Mouse (Mus musculus) adrenal gland, adult 2 months (tissue): ENCODE data around the gene Brd2. TPM values are rescaled to one million over a fixed set of nuclear protein-coding genes. Genes with fewer than 3 reads are reported as not detected.

Experiments used
- DNase-seq: peaks from one replicate; pipeline ENCODE4 v3.0.0; 2021
- polyA plus RNA-seq: library from polyadenylated mRNA; depleted of rRNA; stranded (reverse); fragments of >200 nt; gene quantifications from 2 replicates; pipeline ENCODE4 v1.2.3, GENCODE M21; 2012
- total RNA-seq, 2 experiments: library from RNA; stranded (reverse); gene quantifications; 2 replicates each; pipeline ENCODE4 v1.2.3; 2021

Gene Brd2
- total and polyA plus RNA-seq, 3 experiments, result 104 to 286 (median 173) TPM

DNA sequence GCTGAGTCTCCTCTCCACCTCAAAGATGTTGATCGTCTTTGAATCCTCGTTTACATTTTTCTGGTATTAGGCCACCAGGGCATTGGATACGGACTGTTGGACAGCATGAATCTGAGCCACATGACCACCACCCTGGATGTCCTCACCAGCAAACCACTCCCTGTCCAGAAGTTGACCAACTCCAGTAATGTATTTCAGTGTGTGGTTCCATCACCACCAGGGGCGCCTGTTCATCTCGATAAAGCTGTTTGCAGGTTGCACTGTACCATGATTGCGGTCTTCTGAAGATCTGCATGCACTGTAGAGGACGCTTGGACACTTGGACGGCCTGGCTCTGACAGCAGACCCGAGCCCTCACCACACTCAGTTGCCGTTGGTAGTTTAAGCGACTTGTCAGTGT, 10.9 kb upstream of the Brd2 start:
- no peak for DNase-seq

GRCm38 (mm10) chr17:34131911-34132310, 9.5 kb upstream of the Brd2 start:
- DNase-seq, result no peak

DNA sequence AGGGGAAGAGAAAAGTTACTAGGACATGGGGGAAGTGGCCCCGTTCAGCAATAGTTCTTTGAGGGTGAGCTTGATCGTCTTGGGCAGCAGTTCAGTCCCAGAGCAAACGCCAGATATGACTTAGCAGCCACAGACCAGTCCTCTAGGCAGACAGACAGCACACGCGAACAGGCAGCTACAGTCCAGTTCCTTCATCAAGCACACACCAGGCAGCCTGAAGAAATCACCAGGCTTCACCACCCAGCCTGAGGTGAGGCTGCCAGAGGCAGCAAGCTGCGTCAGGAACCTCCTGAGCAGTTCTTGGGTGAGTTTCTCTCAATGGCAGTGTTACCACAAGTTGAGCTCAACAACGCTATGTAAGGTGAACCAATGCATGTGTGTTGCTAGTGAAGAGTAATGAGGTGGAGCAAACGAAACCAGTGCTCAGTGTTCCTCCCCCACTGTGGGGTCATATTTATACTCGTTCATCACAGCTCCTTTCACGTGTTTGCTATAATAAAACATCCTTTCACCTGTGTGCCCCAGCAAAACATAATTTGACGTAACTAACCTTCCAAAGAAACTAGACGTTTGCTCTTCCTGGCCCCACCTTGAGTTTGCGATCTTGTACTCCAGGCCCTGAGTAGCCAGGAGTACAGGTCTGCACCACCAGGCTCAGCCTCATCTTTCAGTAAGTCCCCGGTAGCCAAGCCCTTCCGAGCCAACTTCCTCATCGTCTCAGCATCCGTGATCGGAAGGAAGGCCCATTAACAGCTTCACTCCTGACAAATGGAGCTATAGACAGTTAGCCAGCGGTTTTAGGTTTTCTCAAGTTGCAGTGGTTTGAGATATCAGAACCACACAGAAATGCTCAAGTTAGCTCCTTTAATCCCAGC, 7.9 kb upstream of the Brd2 start:
- no peak for DNase-seq

- no peak for DNase-seq
Observed at GRCm38 (mm10) chr17:34128944-34129791, 6.7 kb upstream of the Brd2 start.

DNA sequence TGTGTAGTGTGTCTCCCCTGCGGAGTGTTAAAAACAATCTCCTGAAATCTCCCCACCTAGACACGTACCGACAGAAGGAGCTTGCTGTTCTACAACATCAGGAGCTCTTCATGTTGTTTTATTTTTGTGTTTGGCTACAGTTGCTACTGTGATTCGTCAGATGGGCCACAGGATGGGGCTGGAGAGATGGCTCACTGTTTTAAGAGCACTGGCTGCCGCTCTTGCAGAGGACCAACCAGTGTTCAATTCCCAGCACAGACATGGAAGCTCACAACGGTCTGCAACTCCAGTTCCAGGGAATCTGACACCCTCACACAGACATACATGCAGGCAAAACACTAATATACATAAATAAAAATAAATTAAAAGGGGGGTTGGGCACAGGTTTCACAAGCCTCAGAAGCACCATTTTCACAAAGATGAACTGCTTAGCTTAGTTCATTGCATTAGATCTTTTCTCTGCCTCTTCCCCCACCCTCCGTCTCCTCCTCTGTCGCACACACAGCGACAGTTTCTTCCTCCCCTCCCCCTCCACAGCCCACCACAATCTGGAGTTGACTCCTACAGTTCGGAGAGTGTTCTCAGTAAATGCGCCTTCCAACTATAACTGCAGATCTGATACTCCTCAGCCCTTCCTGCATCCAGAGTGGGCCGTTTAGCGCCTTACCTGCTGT, 6.0 kb upstream of the Brd2 start:
- DNase-seq, result no peak

DNA sequence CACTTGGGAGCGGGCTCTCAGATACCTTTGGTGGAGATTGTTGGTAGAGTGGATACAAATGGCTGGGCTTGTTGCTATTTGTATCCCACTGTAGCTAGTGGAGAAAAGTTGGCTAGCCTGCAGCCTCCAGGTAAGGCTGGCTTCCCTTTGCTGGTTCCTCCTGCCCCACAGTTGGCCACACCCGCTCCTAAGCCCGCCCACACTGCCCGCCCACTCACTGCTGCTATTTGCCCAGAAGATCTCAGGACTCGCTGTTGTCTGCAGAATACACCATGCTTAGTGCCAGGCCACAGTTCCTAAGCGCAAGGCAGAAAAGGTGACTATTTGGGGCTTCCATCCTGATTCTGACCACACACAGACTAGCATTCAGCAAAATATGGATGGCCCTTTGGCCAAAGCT, 5.0 kb upstream of the Brd2 start:
- peak; percentile 60 for DNase-seq

GRCm38 (mm10) chr17:34126826-34127420, 4.5 kb upstream of the Brd2 start:
- no peak for DNase-seq

DNA sequence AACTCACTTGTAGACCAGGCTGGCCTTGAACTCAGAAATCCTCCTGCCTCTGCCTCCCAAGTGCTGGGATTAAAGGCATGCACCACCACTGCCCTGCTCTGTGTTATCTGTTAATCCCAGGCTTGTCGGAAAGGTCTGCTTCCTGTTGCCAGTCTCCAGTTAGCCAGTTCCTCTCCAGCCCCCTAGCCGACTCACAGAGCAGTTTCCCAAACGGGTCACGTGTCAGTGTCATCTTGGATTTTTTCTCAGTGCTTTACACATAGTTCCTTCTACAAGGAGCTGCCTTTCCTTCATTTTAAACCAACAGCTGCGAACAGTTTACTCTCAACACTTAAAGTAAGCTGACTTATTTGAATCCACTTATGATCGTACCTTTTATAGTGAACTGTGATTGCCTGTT, 2.2 kb upstream of the Brd2 start:
- no peak for DNase-seq

DNA sequence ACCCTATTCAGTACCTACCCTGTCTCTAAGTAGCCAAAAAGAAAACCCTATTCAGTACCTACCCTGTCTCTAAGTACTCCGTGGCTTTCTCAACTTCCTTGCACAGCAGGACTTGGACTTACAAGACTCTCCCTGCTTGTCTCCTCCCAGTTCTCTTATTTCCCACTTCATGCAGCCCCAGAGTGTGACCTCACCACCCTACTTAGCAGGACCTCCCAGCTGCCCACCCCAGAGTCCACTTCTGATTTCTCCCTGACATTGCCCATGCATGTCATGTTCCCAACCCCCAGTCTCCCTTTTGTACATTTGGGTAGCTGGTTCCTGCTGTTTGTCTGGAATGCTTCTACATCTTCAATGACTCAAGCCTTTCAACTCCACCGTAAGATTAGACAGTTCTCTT, 1.1 kb upstream of the Brd2 start:
- peak; percentile 36 for DNase-seq

GRCm38 (mm10) chr17:34123111-34123510, 677 bp upstream of the Brd2 start:
- DNase-seq, result no peak

DNA sequence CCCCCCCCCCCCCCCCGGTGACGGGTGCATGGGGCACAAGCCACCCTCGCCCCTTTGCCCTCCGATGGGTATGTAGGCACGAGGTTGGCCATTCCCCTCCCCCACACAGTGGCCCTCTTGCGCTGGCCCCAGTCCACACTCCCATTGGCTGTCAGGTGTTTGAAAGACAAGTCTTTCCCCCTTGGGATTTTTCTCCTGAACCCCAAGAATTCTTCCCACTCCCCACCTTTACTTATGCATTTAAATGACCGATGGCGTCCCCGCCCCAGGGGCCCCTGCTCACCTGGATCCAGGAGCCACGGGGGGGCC, 601 bp downstream of the Brd2 start:
- DNase-seq, result no peak

DNA sequence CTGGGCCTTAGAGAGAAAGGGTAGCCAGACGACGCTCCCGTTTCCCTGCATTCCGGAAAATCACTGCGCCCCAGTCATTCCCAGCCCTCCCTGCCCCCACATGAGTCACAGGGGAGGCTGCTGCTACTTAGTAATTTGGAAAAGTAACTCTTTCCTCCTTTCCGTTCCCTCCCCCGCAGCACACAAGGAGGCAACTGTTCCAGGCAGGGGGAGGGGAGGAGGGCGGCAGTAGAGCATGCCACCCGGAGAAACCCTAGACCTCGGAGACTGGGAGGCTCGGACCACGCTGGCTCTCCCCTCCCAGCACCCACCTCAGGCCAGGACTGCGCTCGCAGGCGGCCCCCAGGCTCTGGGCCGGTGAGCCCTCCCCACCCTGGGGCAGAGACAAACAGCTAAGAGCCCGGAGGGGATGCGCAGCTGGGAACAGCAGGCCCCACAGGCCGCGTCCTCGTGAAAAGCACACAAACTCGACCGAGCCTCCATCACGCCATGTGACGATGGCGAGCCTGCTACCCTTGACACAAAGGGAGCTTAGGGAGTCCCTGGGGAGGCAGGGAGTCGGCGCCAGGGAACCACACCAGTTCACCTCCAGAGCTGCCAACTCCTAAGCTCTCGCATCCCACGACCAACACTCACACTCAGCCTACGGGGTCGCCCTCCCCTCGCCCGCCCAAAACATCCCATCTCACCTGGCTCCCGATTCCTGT, 1.1 kb downstream of the Brd2 start:
- peak; percentile 95 for DNase-seq

- DNase-seq, result no peak
Observed at GRCm38 (mm10) chr17:34120814-34121171, 1.6 kb downstream of the Brd2 start.

- DNase-seq, result peak; percentile 93
Observed at GRCm38 (mm10) chr17:34120180-34120723, 2.2 kb downstream of the Brd2 start.

DNA sequence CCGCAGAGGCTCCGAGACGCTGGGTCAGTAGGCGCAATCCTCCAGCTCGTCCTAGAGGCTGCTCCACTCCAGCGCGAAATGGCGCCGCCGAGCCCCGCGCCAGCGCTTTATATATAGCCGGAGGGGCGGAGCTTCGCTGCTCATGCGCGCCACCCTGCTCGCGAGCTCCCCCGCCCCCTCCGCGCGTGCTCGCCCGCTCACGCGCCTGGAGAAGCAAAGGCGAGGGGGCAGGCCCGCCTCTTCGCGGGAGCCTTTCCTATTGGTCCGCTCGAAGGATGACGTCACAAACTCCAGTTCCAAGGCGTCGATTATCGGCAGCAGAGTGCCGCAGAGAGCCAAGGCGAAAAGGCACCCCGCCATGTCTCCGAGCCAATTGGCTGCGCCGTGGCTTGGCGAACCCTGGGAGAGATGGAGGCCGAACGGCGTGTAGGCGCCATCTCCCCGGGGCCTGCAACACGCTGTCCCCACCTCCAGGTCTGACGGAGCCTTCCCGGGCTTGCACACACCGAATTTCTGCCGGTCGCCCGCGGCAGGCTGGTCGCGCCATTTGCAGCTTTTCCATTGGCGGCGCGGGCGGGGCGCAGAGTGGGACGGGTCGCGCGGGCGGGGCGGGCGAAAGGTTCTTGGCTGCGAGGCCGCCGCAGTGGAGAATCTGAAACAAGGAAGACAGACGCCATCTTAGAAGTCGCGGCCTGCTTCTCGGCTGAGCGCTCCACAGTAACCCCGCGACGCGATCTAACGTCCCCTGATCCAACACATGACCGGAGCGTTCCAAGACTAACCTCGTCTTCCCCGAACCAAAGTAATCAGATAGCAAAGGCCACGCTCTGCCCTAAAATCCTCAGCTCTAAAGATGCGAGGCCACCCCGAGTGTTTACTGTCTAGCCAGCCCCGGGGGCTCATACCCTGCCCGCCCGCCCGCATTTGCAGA, 2.9 kb downstream of the Brd2 start, which contains the start of gene H2-DMa:
TSS of gene H2-DMa (plus strand) at position 293 of the 931 bp plus-strand sequence.
- DNase-seq, result peak; percentile 99

DNA sequence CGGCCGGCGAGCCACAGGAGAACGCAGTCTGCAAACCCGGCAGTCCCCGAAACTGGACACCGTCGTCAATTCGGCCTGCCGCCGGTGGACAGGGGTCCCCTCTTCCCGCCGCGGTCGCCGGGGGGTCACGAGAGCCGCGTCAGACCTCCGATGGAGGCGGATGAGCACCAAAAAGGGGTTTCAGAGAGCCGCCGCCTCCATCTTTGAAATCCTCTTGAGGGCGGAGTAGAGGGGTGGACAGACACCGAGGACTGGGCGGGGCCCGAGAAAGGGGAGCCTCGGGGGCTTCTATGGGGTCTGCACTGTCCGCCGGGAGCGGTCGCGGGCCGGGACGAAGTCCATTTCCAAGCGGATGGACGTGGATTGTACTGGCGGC, 3.6 kb downstream of the Brd2 start:
- DNase-seq, result no peak

DNA sequence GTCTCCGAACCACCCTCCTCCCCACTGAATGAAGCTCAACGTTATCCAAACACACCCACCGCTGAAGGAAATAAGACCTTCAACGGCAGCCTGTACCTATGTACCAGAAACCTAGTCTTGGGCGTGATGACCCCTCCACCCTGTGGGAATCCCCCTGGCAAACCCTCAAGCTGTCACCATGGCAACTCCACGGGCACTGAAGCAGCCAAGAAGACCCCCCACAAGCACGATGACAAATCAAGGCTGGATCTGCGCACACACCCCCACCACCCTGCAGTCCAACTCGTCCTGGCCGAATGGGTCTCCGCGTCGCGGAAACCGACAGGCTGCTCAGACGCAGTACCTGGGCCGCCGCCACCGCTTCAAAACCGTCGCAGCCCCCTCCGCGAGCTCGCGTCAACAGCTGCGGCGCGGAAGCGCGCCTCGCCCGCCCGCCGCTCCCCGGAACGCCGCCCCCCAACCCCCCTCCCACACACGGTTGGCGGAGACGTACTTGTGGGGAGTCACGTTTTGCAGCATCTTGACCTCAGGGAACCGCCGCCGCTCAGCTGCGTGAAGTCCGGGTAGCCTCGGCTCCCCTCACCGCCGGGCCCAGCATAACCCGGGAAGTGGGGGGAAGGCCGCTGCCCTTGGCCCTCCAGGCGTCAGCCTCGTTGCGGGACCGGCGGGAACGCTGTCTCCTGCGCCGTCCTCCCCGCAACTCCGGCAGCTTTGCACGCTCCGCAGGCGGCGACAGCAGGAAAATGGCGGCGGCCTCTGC, 4.1 kb downstream of the Brd2 start:
- no peak for DNase-seq

DNA sequence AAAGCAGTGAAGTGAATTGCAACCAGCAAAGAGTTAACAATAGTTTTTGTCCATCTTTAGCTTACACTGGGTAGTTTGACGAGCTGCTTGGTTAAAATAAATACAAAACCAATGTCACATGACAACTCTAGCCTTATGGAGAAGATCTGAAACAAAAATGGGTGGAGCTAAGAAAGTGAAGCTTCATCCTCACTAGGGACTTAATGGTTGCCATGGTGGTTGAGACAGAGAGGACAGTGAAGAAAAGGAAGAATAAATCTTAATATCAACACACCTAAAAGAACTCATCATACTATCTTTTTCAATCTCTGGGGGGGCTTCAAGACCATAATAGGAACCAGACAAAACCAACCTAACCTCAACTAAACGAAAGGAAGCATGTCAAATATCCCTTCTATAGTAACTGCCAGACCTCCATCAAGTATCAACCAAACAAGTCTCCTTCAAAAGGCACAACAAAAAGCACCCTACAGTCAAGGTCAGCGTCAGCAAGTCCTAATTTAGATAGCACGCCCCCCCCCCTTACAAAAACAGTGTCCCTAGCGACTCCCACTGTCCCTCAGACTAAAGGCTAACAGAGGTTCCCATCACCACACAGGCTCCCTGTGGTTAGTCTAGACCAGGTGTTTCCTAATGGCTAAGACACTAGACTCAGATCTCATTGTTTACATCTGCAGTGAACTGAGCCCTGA, 4.9 kb downstream of the Brd2 start:
- DNase-seq, result no peak
